Mouse (Mus musculus) liver, postnatal 0 days (tissue): ENCODE measurements around the gene Tut4. TPM values are rescaled to one million over a fixed set of nuclear protein-coding genes. Genes with fewer than 3 reads are reported as not detected.

Experiments used
- ATAC-seq: fragments of 200-750 bp; cut with Nextera tagmentation; 2 replicates; pipeline ENCODE4 v1.8.0; 2017; ENCODE audit warnings: mild to moderate bottlenecking, moderate library complexity
- DNase-seq: peaks from one replicate; pipeline ENCODE4 v3.0.0-alpha.2; 2016
- H3K27ac ChIP-seq: fragments of 300-500 bp; sonication (generic); 2 replicates; pipeline ENCODE4 v1.5.1; 2014; ENCODE audit warnings: antibody characterized with exemption, moderate library complexity, mild to moderate bottlenecking, low read depth
- H3K27me3 ChIP-seq: fragments of 300-500 bp; sonication (generic); 2 replicates; pipeline ENCODE4 v1.6.1; 2014; ENCODE audit warnings: low read length, control low read depth, mixed read lengths; ENCODE audit not compliant: insufficient read depth
- H3K36me3 ChIP-seq: fragments of 300-500 bp; sonication (generic); replicated peaks from 2 replicates; pipeline ENCODE4 v1.6.1; 2014; ENCODE audit warnings: mild to moderate bottlenecking, control low read depth, low read length, moderate library complexity, mixed read lengths; ENCODE audit not compliant: insufficient read depth
- H3K4me1 ChIP-seq: fragments of 300-500 bp; sonication (generic); 2 replicates; pipeline ENCODE4 v1.6.1; 2014; ENCODE audit warnings: antibody characterized with exemption, mild to moderate bottlenecking, control low read depth; ENCODE audit not compliant: insufficient read depth
- H3K4me2 ChIP-seq: fragments of 300-500 bp; sonication (generic); 2 replicates; pipeline ENCODE4 v1.6.1; 2014; ENCODE audit warnings: low read depth, mild to moderate bottlenecking, low read length, moderate library complexity, mixed read lengths
- H3K4me3 ChIP-seq: fragments of 300-500 bp; sonication (generic); 2 replicates; pipeline ENCODE4 v1.5.1; 2014; ENCODE audit warnings: low read depth, low read length
- H3K9ac ChIP-seq: fragments of 300-500 bp; sonication (generic); replicated peaks from 2 replicates; pipeline ENCODE4 v1.6.1; 2014; ENCODE audit warnings: mild to moderate bottlenecking, moderate library complexity
- H3K9me3 ChIP-seq: fragments of 300-500 bp; sonication (generic); 2 replicates; pipeline ENCODE4 v1.6.1; 2016; ENCODE audit warnings: mild to moderate bottlenecking, control low read depth, low read length, mixed read lengths
- CTCF ChIP-seq: sonication (generic); IDR thresholded peaks from 2 replicates; pipeline ENCODE4 v1.5.1; 2016; ENCODE audit warnings: antibody characterized with exemption, low read depth
- EP300 ChIP-seq: IDR thresholded peaks from 2 replicates; pipeline ENCODE4 v1.6.1; 2016; ENCODE audit warnings: antibody characterized with exemption, low read depth, mild to moderate bottlenecking
- WGBS: fragments of 180-500 bp; shearing (Covaris S2); extraction: QIAGEN DNeasy Blood & Tissue Kit; methylation state at CpG from one replicate; pipeline ENCODE4 v1.1.7; 2014; ENCODE audit not compliant: insufficient replicate concordance; 5-methylcytosine and 5-hydroxymethylcytosine counted together
- polyA plus RNA-seq: library from polyadenylated mRNA; unstranded; fragments of >200 nt; fragmentation: Nextera tagmentation; extraction: Ambion mirVana; gene quantifications from 2 replicates; pipeline ENCODE4 v1.2.1, GENCODE M21; 2015

Tut4 gene
- polyA plus RNA-seq, 1 experiment from 2014 or later, result 29.1 TPM

DNA sequence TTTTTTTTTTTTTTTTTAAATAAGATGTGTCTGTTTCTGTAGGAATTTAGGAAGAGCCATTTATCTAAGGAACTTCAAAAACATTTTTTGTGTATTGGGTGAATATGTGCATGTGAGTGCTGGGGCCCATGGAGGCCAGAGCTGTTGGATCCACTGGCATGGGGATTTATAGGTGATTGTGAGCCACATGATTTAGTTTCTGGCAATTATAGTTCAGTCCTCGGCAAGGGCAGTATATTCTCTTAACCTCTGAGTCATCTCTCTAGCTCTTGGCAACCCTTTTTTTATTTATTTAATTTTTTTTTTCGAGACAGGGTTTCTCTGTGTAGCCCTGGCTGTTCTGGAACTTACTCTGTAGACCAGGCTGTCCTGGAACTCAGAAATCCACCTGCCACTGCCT is 14.4 kb downstream of the Tut4 start:
- Histone ChIP-seq H3K27ac (no peak overlapping the region), H3K9me3 (no peaks in the 10 kb centered on the region), H3K27me3 (no peaks in the 10 kb centered on the region), H3K4me3 (no peak overlapping the region), H3K9ac (no peak overlapping the region), H3K4me2 (no peak overlapping the region), H3K4me1 (no peaks in the 10 kb centered on the region), H3K36me3 (peaks cover 3% of the 10 kb centered on the region; the same call in 1 of the 2 replicates)
- 80% methylated on average over 2 of the region's 2 CpGs for WGBS
- TF ChIP-seq CTCF (no peak), EP300 (no peak)
- DNase-seq (no peak), ATAC-seq (no peak)

DNA sequence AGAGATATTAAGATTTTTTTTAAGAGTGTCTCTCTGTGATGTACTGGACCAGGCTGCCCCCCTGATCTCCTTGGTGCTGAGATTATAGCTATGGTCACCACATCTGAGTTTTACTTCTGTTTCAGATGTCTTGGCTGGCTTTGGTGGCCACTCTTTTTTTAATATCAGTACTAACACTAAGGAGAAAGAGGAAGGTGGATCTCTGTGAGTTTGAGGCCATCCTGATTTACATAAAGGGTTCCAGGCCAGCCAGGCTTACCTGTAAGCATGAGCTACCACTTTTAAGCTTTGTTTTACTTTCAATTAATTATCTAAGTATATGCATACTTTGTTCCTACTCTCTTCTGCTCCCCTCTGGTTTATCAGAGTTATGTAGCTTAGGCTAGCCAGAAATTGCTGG is 23.6 kb downstream of the Tut4 start:
- no peaks in the 10 kb centered on the region for H3K4me1 ChIP-seq
- no peak for TF ChIP-seq EP300
- no peak for TF ChIP-seq CTCF
- no peak for ATAC-seq
- DNase-seq, result no peak
- H3K27me3 ChIP-seq, result no peaks in the 10 kb centered on the region
- H3K9ac ChIP-seq, result no peak overlapping the region
- no peaks in the 10 kb centered on the region for H3K9me3 ChIP-seq
- H3K4me2 ChIP-seq, result no peak overlapping the region
- H3K27ac ChIP-seq, result no peak overlapping the region
- H3K36me3 ChIP-seq, result peaks cover 17% of the 10 kb centered on the region
- no peak overlapping the region for H3K4me3 ChIP-seq

- Histone ChIP-seq H3K27ac (no peak overlapping the region), H3K4me2 (no peak overlapping the region), H3K9me3 (no peaks in the 10 kb centered on the region), H3K4me1 (no peaks in the 10 kb centered on the region), H3K4me3 (no peak overlapping the region), H3K36me3 (peaks cover 19% of the 10 kb centered on the region), H3K9ac (no peak overlapping the region), H3K27me3 (no peaks in the 10 kb centered on the region)
- ATAC-seq (no peak), DNase-seq (no peak)
- WGBS, result 84% methylated on average over 4 of the region's 4 CpGs
- TF ChIP-seq CTCF, result no peak
These were observed 25.0 kb downstream of the Tut4 start for GRCm38 (mm10) chr4:108484230-108484629.

GRCm38 (mm10) chr4:108503023-108503422 is 43.8 kb downstream of the Tut4 start:
- no peak overlapping the region for H3K9ac ChIP-seq
- H3K4me1 ChIP-seq, result no peaks in the 10 kb centered on the region
- TF ChIP-seq CTCF (no peak), EP300 (no peak)
- no peak overlapping the region for H3K27ac ChIP-seq
- no peak overlapping the region for H3K4me3 ChIP-seq
- H3K9me3 ChIP-seq, result no peaks in the 10 kb centered on the region
- H3K4me2 ChIP-seq, result no peak overlapping the region
- no peaks in the 10 kb centered on the region for H3K27me3 ChIP-seq
- H3K36me3 ChIP-seq, result peaks cover 39% of the 10 kb centered on the region
- DNase-seq (no peak), ATAC-seq (no peak)
- WGBS, result 76% methylated on average over 2 of the region's 2 CpGs

DNA sequence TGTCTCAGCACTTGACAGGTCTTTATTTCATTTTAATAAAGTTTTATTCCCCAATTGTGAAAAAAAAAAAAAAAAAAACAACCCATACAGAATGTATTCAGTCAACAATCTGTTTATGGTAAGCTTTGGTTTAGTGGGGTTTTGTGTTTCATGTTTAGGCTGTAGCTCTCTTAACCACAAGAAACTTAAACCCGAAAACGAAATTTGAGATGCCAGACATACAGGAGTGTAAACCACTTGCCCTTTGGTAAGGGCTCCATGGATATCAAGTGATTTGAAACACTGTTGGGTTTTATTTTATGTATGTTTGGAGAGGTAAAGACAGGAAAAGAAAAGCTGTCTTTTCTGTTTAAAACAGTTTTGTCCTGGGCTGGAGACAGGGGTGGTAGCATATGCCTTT is 80.5 kb downstream of the Tut4 start:
- Histone ChIP-seq H3K9ac (no peak overlapping the region), H3K27ac (no peak overlapping the region), H3K4me1 (no peaks in the 10 kb centered on the region), H3K4me2 (no peak overlapping the region), H3K9me3 (no peaks in the 10 kb centered on the region), H3K27me3 (no peaks in the 10 kb centered on the region), H3K4me3 (no peak overlapping the region), H3K36me3 (peaks cover 17% of the 10 kb centered on the region)
- ATAC-seq, result no peak
- no peak for DNase-seq
- TF ChIP-seq CTCF (no peak), EP300 (no peak)
- 84% methylated on average over 2 of the region's 2 CpGs for WGBS

DNA sequence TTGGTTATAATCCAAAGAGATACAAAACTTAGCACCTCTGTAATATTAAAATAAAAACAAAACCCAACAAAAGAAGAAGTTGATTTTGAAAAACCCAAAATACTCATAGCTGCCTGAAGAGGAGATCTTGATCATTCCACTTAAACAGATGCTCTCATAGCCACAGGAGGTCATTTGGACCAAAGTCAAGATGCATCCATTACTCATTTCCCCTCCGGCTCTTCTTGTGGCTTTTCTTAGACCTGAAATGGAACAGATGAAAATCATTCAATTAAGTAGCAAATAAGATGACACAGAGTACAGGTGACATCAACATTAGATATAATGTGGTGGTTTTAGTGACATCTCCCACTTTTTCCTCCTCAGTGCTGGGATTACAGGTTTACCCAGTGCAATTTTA is 105.8 kb downstream of the Tut4 start:
- no peak overlapping the region for H3K4me2 ChIP-seq
- 91% methylated on average over 1 of the region's 1 CpGs for WGBS

GRCm38 (mm10) chr4:108572644-108573043 is 113.4 kb downstream of the Tut4 start:
- Histone ChIP-seq H3K9ac (no peak overlapping the region), H3K4me3 (no peak overlapping the region), H3K36me3 (peaks cover 55% of the 10 kb centered on the region), H3K9me3 (no peaks in the 10 kb centered on the region), H3K27ac (no peak overlapping the region), H3K4me1 (0 out of 2 replicates have a peak, but pooled peaks cover 2% of the 10 kb centered on the region), H3K27me3 (no peaks in the 10 kb centered on the region), H3K4me2 (no peak overlapping the region)
- no peak for ATAC-seq
- TF ChIP-seq EP300 (no peak), CTCF (no peak)
- DNase-seq, result no peak
- WGBS, result 94% methylated on average over 3 of the region's 3 CpGs

More for the DNA sequence above, 105.8 kb downstream of the Tut4 start:
- Histone ChIP-seq H3K36me3 (peaks cover 87% of the 10 kb centered on the region), H3K9me3 (no peaks in the 10 kb centered on the region), H3K4me3 (no peak overlapping the region), H3K9ac (no peak overlapping the region), H3K4me1 (no peaks in the 10 kb centered on the region), H3K27ac (no peak overlapping the region), H3K27me3 (no peaks in the 10 kb centered on the region)
- ATAC-seq, result no peak
- DNase-seq, result no peak
- no peak for TF ChIP-seq CTCF
- no peak for TF ChIP-seq EP300
